Mouse (Mus musculus) lung, postnatal 0 days (tissue): ENCODE measurements around the gene Prss35.

Source experiments
- CTCF ChIP-seq: IDR thresholded peaks from 2 replicates; pipeline ENCODE4 v1.5.1; 2016; ENCODE audit warnings: antibody characterized with exemption, mild to moderate bottlenecking
- EP300 ChIP-seq: IDR thresholded peaks from 2 replicates; pipeline ENCODE4 v1.6.1; 2016; ENCODE audit warnings: antibody characterized with exemption, mild to moderate bottlenecking, control low read depth

DNA sequence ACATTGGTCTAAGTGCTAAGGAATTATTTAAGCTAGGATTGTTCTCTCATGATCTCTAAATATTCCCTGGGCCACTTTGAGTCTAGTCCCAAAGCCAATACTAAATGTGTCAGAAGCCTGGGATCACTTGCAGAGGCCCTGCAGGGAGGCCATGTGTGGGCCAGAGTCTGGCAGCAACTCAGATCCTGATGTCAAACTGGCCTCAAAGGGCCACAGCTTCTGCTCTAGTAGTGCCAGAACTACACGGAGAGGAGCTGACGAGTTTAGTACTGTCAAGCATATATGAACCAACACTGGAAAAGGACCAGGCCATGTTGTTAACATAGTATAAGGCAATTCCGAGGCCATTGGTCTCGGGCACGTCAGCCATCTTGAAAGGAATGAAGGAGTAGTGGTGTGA lies 54.7 kb downstream of the Prss35 start:
- TF ChIP-seq EP300: no peak
- no peak for TF ChIP-seq CTCF
